Mouse (Mus musculus) ES-E14 (cell line): ENCODE data around the gene Arrb2. TPM values are rescaled to one million over a fixed set of nuclear protein-coding genes. Genes with fewer than 3 reads are reported as not detected.
"Not testable (repeated sequence)": the region's sequence is repeated elsewhere in the genome, so short reads cannot be mapped to it uniquely, and the experiment has no call there.

Experiments used
- DNase-seq: peaks from one replicate; pipeline ENCODE4 v3.0.0-alpha.2; 2013; ENCODE audit warnings: low read depth, low spot score
- H3K27ac ChIP-seq: 2 replicates; pipeline ENCODE4 v1.5.1; 2012; ENCODE audit warnings: low read depth, mild to moderate bottlenecking, low read length, moderate library complexity, mixed read lengths; ENCODE audit not compliant: poor library complexity, insufficient read depth, severe bottlenecking
- H3K36me3 ChIP-seq: 2 replicates; pipeline ENCODE4 v1.6.1; 2012; ENCODE audit warnings: mild to moderate bottlenecking, low read length, moderate library complexity, mixed read lengths; ENCODE audit not compliant: control insufficient read depth, poor library complexity, insufficient read depth, severe bottlenecking
- H3K4me1 ChIP-seq, 2 experiments: fragments of 150-350 bp in 1 of 2; sonication (generic) in 1 of 2; 2 replicates each; pipeline ENCODE4 v1.6.1; 2012; ENCODE audit warnings: low read length in 2 of 2, mild to moderate bottlenecking in 1 of 2, mixed read lengths in 1 of 2; ENCODE audit not compliant: control insufficient read depth in 2 of 2, insufficient read depth in 2 of 2, poor library complexity in 1 of 2
- H3K4me3 ChIP-seq, 2 experiments: fragments of 150-350 bp in 1 of 2; sonication (generic) in 1 of 2; 2 replicates each; pipeline ENCODE4 v1.5.1; 2012; ENCODE audit warnings: low read length in 2 of 2, low read depth in 1 of 2, mild to moderate bottlenecking in 1 of 2, mixed read lengths in 1 of 2; ENCODE audit not compliant: insufficient read depth in 1 of 2, poor library complexity in 1 of 2, severe bottlenecking in 1 of 2
- H3K9ac ChIP-seq: 2 replicates; pipeline ENCODE4 v1.6.1; 2012; ENCODE audit warnings: low read depth, mild to moderate bottlenecking, low read length, mixed read lengths; ENCODE audit not compliant: poor library complexity, insufficient read depth, severe bottlenecking
- H3K9me3 ChIP-seq: fragments of 150-350 bp; sonication (generic); 2 replicates; pipeline ENCODE4 v1.6.1; 2012; ENCODE audit warnings: low read depth, mild to moderate bottlenecking, low read length; ENCODE audit not compliant: control insufficient read depth, insufficient read depth
- CHD2 ChIP-seq: IDR thresholded peaks from 2 replicates; pipeline ENCODE4 v1.6.1; 2014; ENCODE audit warnings: mild to moderate bottlenecking, low read depth, low read length, inconsistent platforms
- HCFC1 ChIP-seq: IDR thresholded peaks from 2 replicates; pipeline ENCODE4 v1.6.1; 2012; ENCODE audit warnings: low read length, inconsistent platforms, borderline replicate concordance; ENCODE audit not compliant: insufficient read depth
- MAFK ChIP-seq: IDR thresholded peaks from 2 replicates; pipeline ENCODE4 v1.6.1; 2014; ENCODE audit warnings: mild to moderate bottlenecking, low read depth, low read length, inconsistent platforms; ENCODE audit not compliant: insufficient read depth
- ZC3H11A ChIP-seq: IDR thresholded peaks from 2 replicates; pipeline ENCODE4 v1.6.1; 2012; ENCODE audit warnings: low read depth, mild to moderate bottlenecking, inconsistent platforms, low read length, borderline replicate concordance
- ZNF384 ChIP-seq: IDR thresholded peaks from 2 replicates; pipeline ENCODE4 v1.6.1; 2012; ENCODE audit warnings: low read depth, low read length, inconsistent platforms
- in situ Hi-C, 2 experiments: fragments of 600-800 bp; cut with MboI; formaldehyde crosslinking; loops; one replicate each; pipeline ENCODE4 v1.15.1; 2025; ENCODE audit warnings: low sequenced_read_pairs in 2 of 2, inconsistent platforms in 1 of 2; ENCODE audit not compliant: unreplicated experiment in 2 of 2
- total RNA-seq: library from RNA; depleted of rRNA; stranded (reverse); fragments of 300-350 nt; gene quantifications from 2 replicates; pipeline ENCODE4 v1.2.3, GENCODE M21; 2012

Arrb2 gene
- total RNA-seq, 1 experiment, result 30.6 TPM

DNA sequence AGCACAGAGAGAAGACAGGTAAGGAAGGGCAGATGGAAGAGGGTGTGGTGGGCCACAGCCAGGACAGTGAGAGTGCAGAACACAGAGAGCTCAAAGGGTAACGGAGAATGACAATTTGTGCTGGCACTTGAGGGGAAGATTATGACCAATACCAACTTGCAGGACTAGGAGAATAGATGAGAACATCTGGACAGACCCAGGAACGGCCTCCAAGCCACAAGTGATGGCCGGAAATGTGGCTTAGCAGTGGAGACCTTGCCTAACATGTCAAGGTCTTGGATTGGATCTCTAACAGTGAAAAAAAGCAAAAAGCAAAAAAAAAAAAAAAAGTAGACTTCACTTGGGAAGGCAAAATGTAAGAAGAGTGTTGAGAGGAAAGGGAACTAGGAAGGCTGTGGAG lies 37.3 kb downstream of the Arrb2 start:
- Histone ChIP-seq H3K9ac (no peak overlapping the region), H3K27ac (no peak overlapping the region), H3K4me1 (peaks cover 0 to 1% of the 10 kb centered on the region in 2 experiments; a peak in 1 of 4 replicates), H3K4me3 (no peak overlapping the region), H3K36me3 (no peaks in the 10 kb centered on the region), H3K9me3 (no peaks in the 10 kb centered on the region)
- TF ChIP-seq CHD2 (no peak), ZNF384 (no peak), HCFC1 (no peak), MAFK (no peak), ZC3H11A (no peak)
- in situ Hi-C loops, result no loop called here
- no peak for DNase-seq

- no peak overlapping the region for H3K27ac ChIP-seq
- no peaks in the 10 kb centered on the region for H3K9me3 ChIP-seq
- H3K36me3 ChIP-seq, result no peaks in the 10 kb centered on the region
- no peak overlapping the region for H3K9ac ChIP-seq
- no peak overlapping the region for H3K4me3 ChIP-seq
- DNase-seq, result no peak
- H3K4me1 ChIP-seq, result peaks cover 0 to 1% of the 10 kb centered on the region in 2 experiments; a peak in 1 of 4 replicates
- TF ChIP-seq MAFK (no peak), CHD2 (no peak), ZNF384 (no peak), HCFC1 (no peak), ZC3H11A (no peak)
- in situ Hi-C loops, result no loop called here
These were observed 40.3 kb downstream of the Arrb2 start for GRCm38 (mm10) chr11:70472716-70473115.

- in situ Hi-C loops, H3K4me3 ChIP-seq, DNase-seq, H3K36me3 ChIP-seq, H3K9ac ChIP-seq, H3K4me1 ChIP-seq, H3K9me3 ChIP-seq, H3K27ac ChIP-seq: not testable (repeated sequence)
These were observed 40.9 kb downstream of the Arrb2 start for GRCm38 (mm10) chr11:70473291-70473690.

DNA sequence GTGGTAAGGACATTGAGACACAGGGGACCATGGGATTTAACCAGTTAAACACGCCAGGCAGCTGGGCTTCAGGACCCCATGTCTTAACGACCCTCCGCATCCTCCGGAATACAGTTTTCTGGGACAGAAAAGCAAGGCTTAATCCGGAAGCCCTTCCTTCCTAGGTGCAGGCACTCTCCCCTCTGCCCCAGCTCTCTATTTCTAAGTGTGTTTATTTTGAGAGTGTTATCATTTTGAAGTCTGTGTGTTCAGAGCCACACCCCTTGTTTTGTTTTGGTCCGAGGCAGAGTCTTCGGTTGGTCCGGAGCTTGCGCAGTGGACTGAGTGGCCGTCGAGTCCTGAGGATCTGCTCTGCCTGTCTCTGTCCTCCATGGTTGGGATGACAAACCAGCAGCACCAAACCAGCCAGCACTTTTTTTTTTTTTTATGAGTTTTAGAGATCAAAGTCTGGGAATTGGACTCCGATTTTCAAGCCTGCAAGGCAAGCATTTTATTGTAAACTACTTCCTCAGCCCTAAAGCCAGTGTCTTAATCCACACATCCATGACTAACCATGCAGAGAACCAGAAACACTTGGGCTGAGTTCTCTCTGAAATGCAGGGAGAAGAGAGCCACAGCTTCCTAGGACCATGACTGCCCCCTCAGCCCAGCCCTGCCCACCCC lies 42.6 kb downstream of the Arrb2 start:
- no peaks in the 10 kb centered on the region for H3K9me3 ChIP-seq
- in situ Hi-C loops, result no loop called here

GRCm38 (mm10) chr11:70485498-70485897 lies 53.1 kb downstream of the Arrb2 start:
- Histone ChIP-seq H3K27ac (no peak overlapping the region), H3K9me3 (no peaks in the 10 kb centered on the region), H3K4me1 (no peaks in the 10 kb centered on the region; a peak in 1 of 4 replicates), H3K36me3 (no peaks in the 10 kb centered on the region), H3K4me3 (no peak overlapping the region), H3K9ac (no peak overlapping the region)
- no peak for DNase-seq
- TF ChIP-seq CHD2 (no peak), ZNF384 (no peak), MAFK (no peak)
- in situ Hi-C loops, result no loop called here

More for the DNA sequence above, 42.6 kb downstream of the Arrb2 start:
- no peak overlapping the region for H3K9ac ChIP-seq
- DNase-seq, result no peak
- H3K27ac ChIP-seq, result no peak overlapping the region
- TF ChIP-seq HCFC1 (no peak), ZC3H11A (no peak), ZNF384 (no peak), CHD2 (no peak), MAFK (no peak)
- no peak overlapping the region for H3K4me3 ChIP-seq
- H3K36me3 ChIP-seq, result no peaks in the 10 kb centered on the region
- peaks cover 0 to 1% of the 10 kb centered on the region in 2 experiments; a peak in 1 of 4 replicates for H3K4me1 ChIP-seq
